Comparison of ENCODE assay signal across 1 mouse cellular context in genomic region chr3:89300514-89300913, GRCm38 (mm10).
TF ChIP-seq lines count a peak whose summit lies in the region.

No protein-coding gene starts in this region.

TF ChIP-seq in MEL, 35 proteins besides CTCF, POLR2A, EP300 and RAD21:
- TF ChIP-seq MAZ (IDR thresholded peaks at IDR 0.05; ENCODE audit: low read depth, low read length) (no peak), JUND (IDR thresholded peaks at IDR 0.05; ENCODE audit: low read depth, low read length) (no peak), USF1 (IDR thresholded peaks at IDR 0.05; ENCODE audit: low read depth, low read length) (no peak), SMC3 (IDR thresholded peaks at IDR 0.05; ENCODE audit: low read depth, low read length) (peak; percentile 21; the same call in 1 of the 2 replicates), BHLHE40 (IDR thresholded peaks at IDR 0.05; ENCODE audit: borderline replicate concordance, low read depth, low read length) (no peak), ZC3H11A (IDR thresholded peaks at IDR 0.05; ENCODE audit: low read depth, low read length) (peak; percentile 41; the same call in 1 of the 2 replicates), GABPA (IDR thresholded peaks at IDR 0.05; ENCODE audit: low read depth, low read length) (no peak), NELFE (IDR thresholded peaks at IDR 0.05; ENCODE audit: low read depth, low read length) (no peak), RCOR1 (IDR thresholded peaks at IDR 0.05; ENCODE audit: low read depth, low read length) (no peak)
